Mouse (Mus musculus): ENCODE data around the gene Tnfaip6. TPM values are rescaled to one million over a fixed set of nuclear protein-coding genes. Genes with fewer than 3 reads are reported as not detected.

The Tnfaip6 gene
- polyA plus RNA-seq, 1 experiment from 2014 or later, result not detected

DNA sequence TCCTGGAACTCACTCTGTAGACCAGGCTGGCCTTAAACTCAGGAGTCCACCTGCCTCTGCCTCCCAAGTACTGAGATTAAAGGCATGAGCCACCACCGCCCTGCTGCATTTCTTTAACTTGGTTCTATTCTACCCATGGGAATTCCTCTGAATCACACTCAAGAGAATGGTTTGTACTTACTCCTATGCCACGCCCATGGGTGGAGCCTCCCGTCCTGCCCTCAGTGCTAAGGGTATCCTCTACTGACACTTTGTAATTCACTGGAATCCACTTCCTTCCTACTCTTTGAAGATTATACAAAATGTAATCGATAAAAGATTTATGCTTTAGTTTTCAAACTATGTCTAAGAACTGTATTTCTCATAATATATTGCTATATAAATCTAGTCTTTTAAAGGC is 6.3 kb upstream of the Tnfaip6 start:
- no peak for ATAC-seq
- ChIA-PET POLR2A (no interaction called here), CTCF (no interaction called here)
- TF ChIP-seq CTCF (IDR thresholded peaks at IDR 0.05), result no peak
- in situ Hi-C loops (cut with MboI; ENCODE audit: low pct_unique_long_range_greater_than_20kb), result no loop called here
- no peak for DNase-seq (ENCODE audit: low read depth, low spot score)
- H3K27me3 ChIP-seq, result peaks cover 6% of the 10 kb centered on the region

DNA sequence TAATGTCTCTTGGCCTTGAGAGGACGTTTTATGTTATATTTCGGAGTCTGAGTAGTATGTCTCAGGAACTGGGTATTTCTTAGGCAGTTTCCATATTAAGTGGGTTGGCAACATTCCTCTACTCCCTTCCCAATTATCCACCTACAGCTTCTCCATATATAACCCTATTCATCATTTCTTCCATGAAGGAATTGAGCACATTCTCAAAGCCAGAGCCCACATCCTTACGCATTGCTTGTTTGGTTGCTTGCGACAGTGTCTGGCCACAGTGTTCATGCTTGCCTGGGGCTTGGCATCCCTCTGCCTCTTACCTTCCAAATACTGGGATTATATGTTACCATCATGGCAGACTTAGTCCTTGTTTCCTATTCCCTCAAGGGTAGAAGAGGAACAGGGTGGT is 3.2 kb upstream of the Tnfaip6 start:
- in situ Hi-C loops (cut with MboI; ENCODE audit: low pct_unique_long_range_greater_than_20kb), result no loop called here
- CTCF ChIA-PET, result interaction anchor here (1.0 kb wide), 1 partner anchor 16 kb away, joined by 3 read pairs; no protein-coding TSS in a partner anchor

DNA sequence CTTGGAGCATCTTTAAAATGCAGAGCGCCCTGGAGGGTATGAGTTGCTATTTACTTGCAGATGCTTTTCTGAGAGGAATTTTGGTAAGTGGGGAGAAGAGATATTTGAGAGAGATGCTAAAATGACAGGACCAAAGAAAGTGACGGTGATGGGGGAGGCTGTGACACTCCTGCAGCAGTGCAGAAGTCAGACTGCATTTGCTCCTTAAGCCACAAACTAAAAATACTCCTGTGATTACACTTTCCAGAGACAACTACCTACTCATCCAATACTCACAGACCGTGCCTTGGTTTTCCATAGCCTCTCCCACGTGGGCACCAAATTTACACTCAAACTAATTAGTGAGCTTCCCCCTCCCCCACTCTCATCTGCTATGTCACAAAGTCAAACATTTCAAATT is 2.7 kb upstream of the Tnfaip6 start:
- CTCF ChIA-PET, result no interaction called here
- ATAC-seq, result no peak
- TF ChIP-seq CTCF (IDR thresholded peaks at IDR 0.05), result no peak
- no peak for DNase-seq (ENCODE audit: low read depth, low spot score)
- in situ Hi-C loops (cut with MboI; ENCODE audit: low pct_unique_long_range_greater_than_20kb), result no loop called here
- POLR2A ChIA-PET, result no interaction called here
- H3K27me3 ChIP-seq, result peaks cover 6% of the 10 kb centered on the region

More for the DNA sequence above, 3.2 kb upstream of the Tnfaip6 start:
- H3K27me3 ChIP-seq, result peaks cover 6% of the 10 kb centered on the region
- no peak for TF ChIP-seq CTCF (IDR thresholded peaks at IDR 0.05)
- POLR2A ChIA-PET, result no interaction called here
- ATAC-seq, result no peak
- DNase-seq (ENCODE audit: low read depth, low spot score), result no peak

DNA sequence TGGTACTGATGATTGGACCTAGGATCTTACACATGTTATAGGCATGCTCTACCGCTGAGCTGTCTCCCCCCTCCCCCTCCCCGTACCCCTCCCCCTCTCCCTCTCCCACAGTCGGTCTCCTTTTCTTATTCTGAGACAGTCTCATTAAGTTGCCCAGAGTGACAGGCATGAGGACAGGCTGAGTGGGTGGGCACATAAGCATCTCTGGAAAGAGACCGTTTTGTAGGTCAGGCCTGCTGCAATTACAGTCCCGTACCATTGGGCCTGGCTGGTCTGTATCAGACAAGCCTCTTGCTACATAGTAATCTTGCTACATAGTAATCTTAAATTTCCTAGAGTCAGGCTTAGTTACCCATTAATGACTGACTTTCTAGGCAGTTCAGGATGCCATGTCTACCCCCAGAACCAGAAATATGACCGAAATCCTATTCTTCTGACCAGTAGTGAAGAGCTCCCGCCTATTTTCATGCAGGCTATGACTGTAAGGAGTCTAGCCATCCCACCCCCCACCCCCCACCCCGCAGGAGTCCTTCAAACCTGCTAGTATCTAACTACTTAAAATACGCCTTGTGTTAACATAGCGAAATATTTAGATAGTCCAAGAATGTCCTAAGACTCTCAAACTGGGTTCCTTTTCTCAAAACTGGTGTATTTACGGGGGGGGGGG is 747 bp upstream of the Tnfaip6 start:
- H3K27me3 ChIP-seq, result peaks cover 6% of the 10 kb centered on the region
- TF ChIP-seq CTCF (IDR thresholded peaks at IDR 0.05), result no peak
- DNase-seq (ENCODE audit: low read depth, low spot score) (no peak), ATAC-seq (no peak)
- in situ Hi-C loops (cut with MboI; ENCODE audit: low pct_unique_long_range_greater_than_20kb), result no loop called here
- POLR2A ChIA-PET, result no interaction called here
- CTCF ChIA-PET, result no interaction called here

DNA sequence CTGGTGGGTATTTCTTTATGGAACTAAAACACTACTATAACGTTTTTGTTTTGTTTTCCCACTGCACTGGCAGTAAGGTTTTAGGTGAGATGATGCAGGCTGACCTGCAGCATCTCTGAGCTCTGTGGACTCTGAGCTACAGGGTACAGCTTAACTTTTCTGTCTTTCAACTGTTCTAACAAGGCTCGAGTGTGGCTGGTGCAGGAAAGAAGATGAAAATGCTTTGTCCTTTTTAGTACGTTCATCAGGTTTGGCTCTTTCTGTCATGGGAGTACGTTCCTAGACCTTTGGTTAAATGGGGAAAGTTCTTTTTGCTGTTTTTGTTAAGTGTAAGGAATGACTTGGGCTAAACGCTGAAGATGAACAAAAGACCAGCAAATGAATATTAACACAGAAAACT is 749 bp downstream of the Tnfaip6 start:
- H3K27me3 ChIP-seq, result peaks cover 6% of the 10 kb centered on the region
- DNase-seq (ENCODE audit: low read depth, low spot score), result no peak
- ChIA-PET CTCF (no interaction called here), POLR2A (no interaction called here)
- no peak for ATAC-seq
- TF ChIP-seq CTCF (IDR thresholded peaks at IDR 0.05), result no peak
- in situ Hi-C loops (cut with MboI; ENCODE audit: low pct_unique_long_range_greater_than_20kb), result no loop called here

DNA sequence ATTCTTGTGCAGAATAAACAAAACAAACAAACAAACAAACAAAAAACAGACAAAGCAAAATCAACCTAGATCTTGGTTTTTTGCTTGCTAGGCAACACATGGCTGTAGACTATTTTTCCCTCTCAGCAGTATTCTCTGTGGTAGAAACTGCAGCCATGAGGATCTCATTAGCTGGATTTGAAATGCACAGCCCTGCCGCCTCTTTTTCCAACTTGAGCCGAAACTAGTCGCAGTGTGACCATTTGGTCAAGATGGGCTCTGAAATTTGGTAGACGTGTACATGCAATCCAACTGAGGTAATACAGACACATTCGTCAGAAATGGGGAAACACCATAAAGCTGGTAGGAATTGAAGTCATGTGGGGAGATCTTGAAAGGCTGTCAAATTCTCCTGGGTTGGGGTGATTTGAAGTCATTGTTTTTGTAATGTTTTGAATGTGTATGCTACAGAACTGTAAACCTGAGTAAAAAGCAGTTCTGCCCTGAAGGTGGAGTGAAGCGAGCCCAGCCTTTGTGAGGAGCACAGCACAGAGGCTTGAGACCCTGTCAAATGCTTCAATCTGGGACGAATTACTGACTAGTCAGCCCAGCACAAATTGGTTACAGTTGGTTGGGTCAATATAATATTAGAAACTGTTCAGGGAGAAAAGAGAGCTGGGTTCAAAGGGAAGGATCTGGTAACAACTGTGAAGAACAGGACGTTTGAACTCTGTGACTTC is 1.4 kb downstream of the Tnfaip6 start:
- POLR2A ChIA-PET, result no interaction called here
- peaks cover 6% of the 10 kb centered on the region for H3K27me3 ChIP-seq
- ATAC-seq, result no peak
- no peak for TF ChIP-seq CTCF (IDR thresholded peaks at IDR 0.05)
- no peak for DNase-seq (ENCODE audit: low read depth, low spot score)
- in situ Hi-C loops (cut with MboI; ENCODE audit: low pct_unique_long_range_greater_than_20kb), result no loop called here
- CTCF ChIA-PET, result no interaction called here

DNA sequence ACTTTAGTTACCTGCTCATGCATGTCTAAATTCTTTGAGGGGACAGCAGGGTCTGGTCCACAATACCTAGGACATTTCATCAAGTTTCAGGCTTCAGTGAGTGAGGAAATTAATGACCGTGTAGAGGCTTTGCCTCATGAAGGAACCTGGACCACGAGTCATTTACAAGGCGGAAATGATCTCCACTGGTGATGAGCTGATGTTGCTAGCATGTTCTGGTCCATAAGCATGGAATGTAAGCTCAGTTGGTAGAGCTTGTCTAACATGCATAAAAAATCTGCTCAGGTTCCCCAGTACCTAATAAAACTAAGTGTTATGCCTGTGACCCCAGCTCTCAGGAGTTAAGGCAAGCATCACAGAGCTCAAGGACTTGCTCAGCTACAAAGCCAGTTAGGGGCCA is 4.3 kb downstream of the Tnfaip6 start:
- TF ChIP-seq CTCF (IDR thresholded peaks at IDR 0.05), result no peak
- POLR2A ChIA-PET, result no interaction called here
- CTCF ChIA-PET, result interaction anchor here (0.9 to 1.5 kb wide), 3 partner anchors 11 to 20 kb away, joined by 3 to 4 read pairs (median 3); no protein-coding TSS in a partner anchor
- H3K27me3 ChIP-seq, result no peaks in the 10 kb centered on the region
- DNase-seq (ENCODE audit: low read depth, low spot score) (peak; percentile 22), ATAC-seq (peak; percentile 67)
- in situ Hi-C loops (cut with MboI; ENCODE audit: low pct_unique_long_range_greater_than_20kb), result no loop called here

DNA sequence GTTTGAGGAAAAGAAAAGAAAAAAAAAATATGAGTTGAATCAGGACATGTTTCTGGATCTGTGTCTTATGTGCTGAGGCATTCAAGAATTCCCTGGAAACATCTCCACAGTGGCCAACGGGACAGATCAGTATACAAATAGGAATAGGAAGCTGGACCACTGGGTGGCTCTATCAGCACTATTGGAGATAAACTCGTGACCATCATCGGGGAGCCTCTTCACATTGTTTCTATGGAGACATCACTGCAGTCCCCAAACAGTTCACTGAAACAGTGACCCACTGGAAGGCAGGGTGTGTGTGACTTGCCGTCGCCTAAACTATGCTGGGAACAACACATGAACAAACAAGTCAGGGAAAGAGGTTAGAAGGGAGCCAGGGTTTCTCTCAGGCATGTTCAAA is 4.9 kb downstream of the Tnfaip6 start:
- no peak for DNase-seq (ENCODE audit: low read depth, low spot score)
- TF ChIP-seq CTCF (IDR thresholded peaks at IDR 0.05), result no peak
- no peak for ATAC-seq
- CTCF ChIA-PET, result interaction anchor here (0.9 to 1.5 kb wide), 3 partner anchors 11 to 19 kb away, joined by 3 to 4 read pairs (median 3); no protein-coding TSS in a partner anchor
- no peaks in the 10 kb centered on the region for H3K27me3 ChIP-seq
- in situ Hi-C loops (cut with MboI; ENCODE audit: low pct_unique_long_range_greater_than_20kb), result no loop called here
- POLR2A ChIA-PET, result no interaction called here

DNA sequence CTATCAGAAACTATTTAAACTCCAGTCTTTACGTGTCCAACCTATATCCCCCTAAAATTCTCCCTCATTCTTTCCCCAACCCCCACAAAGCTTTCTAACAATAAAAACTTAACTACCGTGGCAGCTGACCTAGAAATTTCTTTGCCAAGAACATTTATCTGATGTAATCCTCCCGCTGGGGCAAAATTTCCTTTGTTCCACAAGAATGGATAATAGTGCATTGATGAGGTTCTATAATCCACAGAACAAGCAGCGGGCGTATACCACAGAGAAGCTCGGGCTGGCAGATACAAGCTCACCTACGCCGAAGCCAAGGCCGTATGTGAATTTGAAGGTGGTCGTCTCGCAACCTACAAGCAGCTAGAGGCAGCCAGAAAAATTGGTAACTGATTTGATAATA is 5.7 kb downstream of the Tnfaip6 start:
- CTCF ChIA-PET, result interaction anchor here (1.5 kb wide), 1 partner anchor 15 kb away, joined by 4 read pairs; no protein-coding TSS in a partner anchor
- POLR2A ChIA-PET, result no interaction called here
- H3K27me3 ChIP-seq, result no peaks in the 10 kb centered on the region
- ATAC-seq (no peak), DNase-seq (ENCODE audit: low read depth, low spot score) (no peak)
- in situ Hi-C loops (cut with MboI; ENCODE audit: low pct_unique_long_range_greater_than_20kb), result no loop called here
- TF ChIP-seq CTCF (IDR thresholded peaks at IDR 0.05), result no peak

DNA sequence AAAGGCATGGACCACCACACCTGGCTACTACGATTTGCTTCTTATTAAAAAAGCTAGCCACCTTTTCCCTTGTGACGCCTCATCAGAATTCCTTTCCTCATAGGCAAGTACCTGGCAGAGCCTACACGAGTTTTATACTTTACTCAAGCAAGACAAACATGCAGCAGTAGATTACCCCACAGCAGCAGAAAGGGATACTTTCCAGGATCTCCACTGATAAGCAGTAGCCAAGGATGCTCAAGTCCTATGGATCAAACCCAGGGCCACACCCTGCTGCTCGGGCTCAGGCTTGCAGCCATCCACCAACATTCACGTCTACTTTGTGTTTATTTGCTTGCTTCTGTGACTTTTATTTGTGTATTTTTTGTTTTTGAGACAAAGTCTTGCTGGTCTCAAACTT is 8.2 kb downstream of the Tnfaip6 start:
- no peaks in the 10 kb centered on the region for H3K27me3 ChIP-seq
- TF ChIP-seq CTCF (IDR thresholded peaks at IDR 0.05), result no peak
- ATAC-seq (no peak), DNase-seq (ENCODE audit: low read depth, low spot score) (no peak)
- in situ Hi-C loops (cut with MboI; ENCODE audit: low pct_unique_long_range_greater_than_20kb), result no loop called here
- ChIA-PET POLR2A (no interaction called here), CTCF (no interaction called here)

DNA sequence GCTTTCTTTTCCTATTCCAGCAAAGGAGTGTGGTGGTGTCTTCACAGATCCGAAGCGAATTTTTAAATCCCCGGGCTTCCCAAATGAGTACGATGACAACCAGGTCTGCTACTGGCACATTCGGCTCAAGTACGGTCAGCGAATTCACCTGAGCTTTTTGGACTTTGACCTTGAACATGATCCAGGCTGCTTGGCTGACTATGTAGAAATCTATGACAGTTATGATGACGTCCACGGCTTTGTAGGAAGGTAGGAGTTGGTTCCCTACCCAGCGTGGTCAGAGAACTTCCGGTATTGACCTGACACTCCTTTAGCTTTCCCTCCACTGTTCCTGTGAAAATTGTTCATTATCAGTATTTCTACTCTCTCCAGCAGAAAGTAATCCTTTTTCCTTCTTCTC is 13.0 kb downstream of the Tnfaip6 start:
- no peaks in the 10 kb centered on the region for H3K27me3 ChIP-seq
- ChIA-PET POLR2A (no interaction called here), CTCF (no interaction called here)
- ATAC-seq (no peak), DNase-seq (ENCODE audit: low read depth, low spot score) (no peak)
- no peak for TF ChIP-seq CTCF (IDR thresholded peaks at IDR 0.05)
- in situ Hi-C loops (cut with MboI; ENCODE audit: low pct_unique_long_range_greater_than_20kb), result no loop called here
